Mouse (Mus musculus) embryonic facial prominence, embryonic 11.5 days (tissue): ENCODE measurements at regions not wholly inside any gene's neighbourhood (a gene's known extent, or its start where the extent isn't known, plus 50 kb on each side); places are given as distances from the start of the nearest gene placed in this dataset.
"Not testable (repeated sequence)": the region's sequence is repeated elsewhere in the genome, so short reads cannot be mapped to it uniquely, and the experiment has no call there.

Experiments used
- ATAC-seq: fragments of 200-750 bp; cut with Nextera tagmentation; replicated peaks from 2 replicates; pipeline ENCODE4 v1.8.0; 2017; ENCODE audit warnings: low read depth; ENCODE audit not compliant: insufficient number of reproducible peaks, low FRiP score, low TSS enrichment
- DNase-seq: peaks from one replicate; pipeline ENCODE4 v3.0.0-alpha.2; 2015; ENCODE audit warnings: low spot score
- H3K27ac ChIP-seq: fragments of 300-500 bp; sonication (generic); replicated peaks from 2 replicates; pipeline ENCODE4 v1.5.1; 2014; ENCODE audit warnings: mild to moderate bottlenecking, low read depth, low read length, control low read depth
- H3K27me3 ChIP-seq: fragments of 300-500 bp; sonication (generic); 2 replicates; pipeline ENCODE4 v1.6.1; 2014; ENCODE audit warnings: mild to moderate bottlenecking, low read length, moderate library complexity, mixed read lengths; ENCODE audit not compliant: control insufficient read depth, insufficient read depth
- H3K36me3 ChIP-seq: fragments of 300-500 bp; sonication (generic); replicated peaks from 2 replicates; pipeline ENCODE4 v1.6.1; 2014; ENCODE audit warnings: low read depth, mild to moderate bottlenecking, low read length, moderate library complexity, mixed read lengths; ENCODE audit not compliant: control insufficient read depth, insufficient read depth
- H3K4me1 ChIP-seq: fragments of 300-500 bp; sonication (generic); 2 replicates; pipeline ENCODE4 v1.6.1; 2014; ENCODE audit warnings: low read length, mixed read lengths; ENCODE audit not compliant: control insufficient read depth, insufficient read depth
- H3K4me2 ChIP-seq: fragments of 300-500 bp; sonication (generic); 2 replicates; pipeline ENCODE4 v1.6.1; 2014; ENCODE audit warnings: low read depth, mild to moderate bottlenecking, control low read depth, low read length, moderate library complexity
- H3K4me3 ChIP-seq: fragments of 300-500 bp; sonication (generic); 2 replicates; pipeline ENCODE4 v1.5.1; 2014; ENCODE audit warnings: low read depth, low read length, control low read depth
- H3K9ac ChIP-seq: fragments of 300-500 bp; sonication (generic); replicated peaks from 2 replicates; pipeline ENCODE4 v1.6.1; 2014; ENCODE audit warnings: mild to moderate bottlenecking, control low read depth, low read length
- H3K9me3 ChIP-seq: fragments of 300-500 bp; sonication (generic); replicated peaks from 2 replicates; pipeline ENCODE4 v1.6.1; 2016; ENCODE audit warnings: mild to moderate bottlenecking, low read length, inconsistent platforms, mixed read lengths; ENCODE audit not compliant: control insufficient read depth
- WGBS: fragments of 180-500 bp; shearing (Covaris S2); extraction: QIAGEN DNeasy Blood & Tissue Kit; methylation state at CpG from one replicate; pipeline ENCODE4 v1.1.7; 2014; 5-methylcytosine and 5-hydroxymethylcytosine counted together

DNA sequence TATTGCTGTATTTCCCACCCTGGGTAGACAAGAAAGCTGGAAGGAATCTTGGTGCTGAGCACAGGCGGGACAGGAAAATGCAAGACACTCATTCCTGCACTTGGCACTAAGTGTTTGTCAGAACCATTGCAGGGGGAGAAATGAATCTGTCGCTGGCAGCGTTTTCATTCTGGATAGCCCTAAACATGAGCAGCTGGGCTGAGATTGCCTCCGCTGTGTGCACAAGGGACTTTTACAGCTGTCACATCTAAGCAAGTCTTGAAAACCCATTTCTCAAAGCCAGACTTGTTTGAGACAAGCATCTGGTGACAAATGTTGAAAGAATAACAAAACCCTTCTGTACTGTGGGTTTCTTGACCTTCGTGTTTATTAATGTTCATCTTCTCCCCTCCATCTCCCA lies 438.4 kb upstream of the Jmjd1c start:
- 80% methylated on average over 5 of the region's 5 CpGs for WGBS
- Histone ChIP-seq H3K4me1 (no peaks in the 10 kb centered on the region), H3K4me2 (no peak overlapping the region), H3K4me3 (no peak overlapping the region), H3K27me3 (no peaks in the 10 kb centered on the region), H3K9me3 (no peaks in the 10 kb centered on the region), H3K27ac (no peak overlapping the region), H3K9ac (no peak overlapping the region), H3K36me3 (no peaks in the 10 kb centered on the region)
- ATAC-seq (no peak), DNase-seq (no peak)

DNA sequence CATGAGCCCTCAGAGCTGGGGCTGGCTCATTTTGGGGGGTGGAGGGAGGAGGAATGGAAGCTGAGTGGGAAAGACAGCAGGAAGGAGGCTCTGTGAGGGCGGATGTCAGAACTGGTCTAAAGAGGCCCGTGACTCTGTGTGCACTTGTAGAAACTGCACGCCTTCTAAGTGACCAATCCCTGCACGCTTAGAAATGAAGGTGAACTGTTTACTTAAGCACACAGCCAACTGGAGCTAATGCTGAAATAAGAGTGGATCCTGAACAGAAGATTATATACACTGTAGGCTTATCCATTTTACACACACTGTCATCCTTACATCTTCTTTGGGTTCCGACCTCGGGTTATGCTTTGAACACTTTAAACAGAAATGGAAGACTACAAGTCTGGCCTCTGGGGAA lies 412.8 kb upstream of the Jmjd1c start:
- ATAC-seq (no peak), DNase-seq (no peak)
- H3K4me2 ChIP-seq: no peak overlapping the region
- no peaks in the 10 kb centered on the region for H3K36me3 ChIP-seq
- WGBS: 83% methylated on average over 6 of the region's 6 CpGs
- H3K27ac ChIP-seq: no peak overlapping the region
- no peak overlapping the region for H3K9ac ChIP-seq
- no peaks in the 10 kb centered on the region for H3K9me3 ChIP-seq
- H3K4me1 ChIP-seq: no peaks in the 10 kb centered on the region
- H3K4me3 ChIP-seq: no peak overlapping the region
- H3K27me3 ChIP-seq: no peaks in the 10 kb centered on the region

DNA sequence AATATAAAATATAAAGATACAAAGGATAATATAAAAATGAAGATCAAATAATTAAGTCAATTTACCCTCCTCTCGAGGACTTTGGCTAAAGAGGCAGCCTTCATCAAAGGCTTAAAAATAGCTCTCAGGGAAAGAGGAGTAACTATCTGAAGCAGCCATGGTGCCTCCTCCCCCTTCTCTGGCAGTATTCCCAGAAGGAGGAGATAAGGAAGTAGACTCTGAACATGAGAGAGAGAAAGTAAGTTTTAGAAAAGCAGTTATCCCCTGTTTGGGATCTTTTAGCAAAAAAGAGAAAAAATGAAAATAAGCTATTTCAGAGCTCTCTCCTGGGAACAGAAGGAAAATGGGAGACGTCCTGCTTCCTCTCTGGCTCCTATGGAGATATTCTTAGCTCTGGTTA lies 406.7 kb upstream of the Jmjd1c start:
- not testable (repeated sequence) for H3K9me3 ChIP-seq, H3K27ac ChIP-seq, H3K27me3 ChIP-seq, ATAC-seq, H3K4me1 ChIP-seq, H3K4me2 ChIP-seq, H3K9ac ChIP-seq, H3K36me3 ChIP-seq, DNase-seq, H3K4me3 ChIP-seq
- 67% methylated on average over 2 of the region's 2 CpGs for WGBS

GRCm38 (mm10) chr10:66694549-66695285 lies 401.2 kb upstream of the Jmjd1c start:
- no peak overlapping the region for H3K4me3 ChIP-seq
- H3K9me3 ChIP-seq: no peaks in the 10 kb centered on the region
- H3K27ac ChIP-seq: no peak overlapping the region
- WGBS: 91% methylated on average over 11 of the region's 11 CpGs
- ATAC-seq (no peak), DNase-seq (no peak)
- H3K27me3 ChIP-seq: no peaks in the 10 kb centered on the region
- H3K9ac ChIP-seq: no peak overlapping the region
- no peaks in the 10 kb centered on the region for H3K4me1 ChIP-seq
- H3K4me2 ChIP-seq: no peak overlapping the region
- no peaks in the 10 kb centered on the region for H3K36me3 ChIP-seq

GRCm38 (mm10) chr10:66714926-66715325 lies 381.0 kb upstream of the Jmjd1c start:
- H3K9me3 ChIP-seq: not testable (repeated sequence)

DNA sequence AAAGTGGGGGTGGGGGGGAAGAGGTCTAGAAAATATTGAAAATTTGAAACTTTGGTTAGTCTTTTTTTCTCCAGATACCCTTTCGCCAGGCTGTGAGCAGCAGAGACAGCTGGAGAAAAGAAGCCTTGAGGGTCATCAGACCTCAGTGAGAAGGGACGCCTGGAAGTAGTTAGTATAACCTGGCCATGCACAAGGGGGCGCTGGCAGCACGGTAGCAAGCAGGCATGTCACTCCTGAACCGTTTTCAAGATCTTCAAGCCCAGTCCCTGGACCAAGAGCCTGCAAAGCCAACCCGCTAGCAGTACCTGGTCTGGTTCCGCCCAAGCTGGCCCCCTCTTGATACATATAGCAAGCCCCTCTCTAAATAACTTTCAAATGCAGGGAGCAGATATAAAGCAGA lies 378.0 kb upstream of the Jmjd1c start:
- Histone ChIP-seq H3K27ac (no peak overlapping the region), H3K4me3 (no peak overlapping the region), H3K9me3 (no peaks in the 10 kb centered on the region), H3K36me3 (no peaks in the 10 kb centered on the region), H3K27me3 (no peaks in the 10 kb centered on the region), H3K4me1 (no peaks in the 10 kb centered on the region), H3K9ac (no peak overlapping the region), H3K4me2 (no peak overlapping the region)
- WGBS: 65% methylated on average over 7 of the region's 7 CpGs
- DNase-seq (no peak), ATAC-seq (no peak)

More at GRCm38 (mm10) chr10:66714926-66715325, 381.0 kb upstream of the Jmjd1c start:
- WGBS: 91% methylated on average over 9 of the region's 9 CpGs
- H3K27ac ChIP-seq, H3K4me3 ChIP-seq, H3K36me3 ChIP-seq, ATAC-seq, H3K4me1 ChIP-seq, H3K4me2 ChIP-seq, H3K27me3 ChIP-seq, DNase-seq, H3K9ac ChIP-seq: not testable (repeated sequence)

DNA sequence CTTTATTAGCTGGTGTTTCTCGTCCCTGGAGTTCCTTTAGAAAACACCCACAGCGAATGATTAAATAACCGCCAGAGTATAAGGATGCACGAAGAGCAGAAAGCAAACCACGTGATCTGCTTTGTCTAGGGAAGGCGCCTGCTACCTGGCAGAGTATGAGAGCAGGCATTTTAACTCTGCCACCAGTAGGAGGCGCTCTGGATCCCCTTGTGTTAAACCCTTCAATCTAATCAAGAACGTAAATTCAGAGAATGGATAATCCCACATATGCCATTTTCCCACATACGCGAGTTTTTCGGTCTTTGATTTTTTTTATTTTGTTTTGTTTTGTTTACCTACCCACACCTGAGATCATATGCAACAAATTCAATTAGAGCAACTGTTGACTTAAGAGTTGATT lies 376.1 kb upstream of the Jmjd1c start:
- Histone ChIP-seq H3K9me3 (no peaks in the 10 kb centered on the region), H3K36me3 (no peaks in the 10 kb centered on the region), H3K4me3 (no peak overlapping the region), H3K4me2 (no peak overlapping the region), H3K9ac (no peak overlapping the region), H3K4me1 (no peaks in the 10 kb centered on the region), H3K27ac (no peak overlapping the region), H3K27me3 (no peaks in the 10 kb centered on the region)
- ATAC-seq: no peak
- 88% methylated on average over 11 of the region's 11 CpGs for WGBS
- DNase-seq: no peak

DNA sequence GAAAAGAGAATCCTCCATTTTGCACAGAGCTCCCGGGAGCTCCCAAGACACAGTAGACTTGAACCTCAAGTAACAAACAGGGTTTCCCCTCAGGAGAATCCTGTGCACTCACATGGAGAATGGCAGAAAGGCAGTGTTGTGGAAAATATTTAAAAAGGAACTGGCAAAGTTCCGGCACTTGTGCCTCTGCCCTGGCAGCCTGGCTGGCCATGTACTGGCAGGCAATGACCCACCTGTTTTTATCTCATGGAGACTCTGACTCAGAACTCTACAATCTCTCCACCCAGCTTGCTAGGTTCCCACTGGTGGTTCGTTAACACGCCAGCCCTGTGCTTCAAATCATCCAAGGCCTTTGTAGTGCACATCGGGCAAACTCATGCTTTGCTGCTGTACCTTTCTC lies 362.3 kb upstream of the Jmjd1c start:
- no peak overlapping the region for H3K4me3 ChIP-seq
- H3K4me1 ChIP-seq: no peaks in the 10 kb centered on the region
- H3K9ac ChIP-seq: no peak overlapping the region
- H3K4me2 ChIP-seq: no peak overlapping the region
- H3K27ac ChIP-seq: no peak overlapping the region
- 92% methylated on average over 5 of the region's 5 CpGs for WGBS
- DNase-seq (no peak), ATAC-seq (no peak)
- no peaks in the 10 kb centered on the region for H3K36me3 ChIP-seq
- no peaks in the 10 kb centered on the region for H3K27me3 ChIP-seq
- H3K9me3 ChIP-seq: peaks cover 3% of the 10 kb centered on the region
